Mouse (Mus musculus) midbrain, postnatal 0 days (tissue): ENCODE data around the gene Ugp2. TPM values are rescaled to one million over a fixed set of nuclear protein-coding genes. Genes with fewer than 3 reads are reported as not detected.
A peak's percentile ranks its signal among the peaks of the same experiment; 100 is the strongest.

Experiments
- ATAC-seq: fragments of 200-750 bp; cut with Nextera tagmentation; 2 replicates; pipeline ENCODE4 v1.8.0; 2017; ENCODE audit warnings: moderate number of reproducible peaks, mild to moderate bottlenecking, moderate TSS enrichment, moderate library complexity; ENCODE audit not compliant: low FRiP score
- DNase-seq: peaks from one replicate; pipeline ENCODE4 v3.0.0-alpha.2; 2015; ENCODE audit warnings: low spot score
- H3K27ac ChIP-seq: fragments of 300-500 bp; sonication (generic); 2 replicates; pipeline ENCODE4 v1.5.1; 2014; ENCODE audit warnings: low read depth, mild to moderate bottlenecking, low read length, mixed read lengths
- H3K27me3 ChIP-seq: fragments of 300-500 bp; sonication (generic); 2 replicates; pipeline ENCODE4 v1.6.1; 2014; ENCODE audit warnings: low read length, control low read depth, mixed read lengths; ENCODE audit not compliant: insufficient read depth
- H3K36me3 ChIP-seq: fragments of 300-500 bp; sonication (generic); 2 replicates; pipeline ENCODE4 v1.6.1; 2014; ENCODE audit warnings: low read length, control low read depth, mixed read lengths; ENCODE audit not compliant: insufficient read depth
- H3K4me1 ChIP-seq: fragments of 300-500 bp; sonication (generic); 2 replicates; pipeline ENCODE4 v1.6.1; 2014; ENCODE audit warnings: mild to moderate bottlenecking, control low read depth, antibody characterized with exemption, low read length, mixed read lengths; ENCODE audit not compliant: insufficient read depth
- H3K4me2 ChIP-seq: fragments of 300-500 bp; sonication (generic); 2 replicates; pipeline ENCODE4 v1.6.1; 2014; ENCODE audit warnings: low read depth, mild to moderate bottlenecking, low read length, mixed read lengths; ENCODE audit not compliant: poor library complexity, severe bottlenecking
- H3K4me3 ChIP-seq: fragments of 300-500 bp; sonication (generic); 2 replicates; pipeline ENCODE4 v1.5.1; 2014; ENCODE audit warnings: low read depth, mild to moderate bottlenecking, low read length, moderate library complexity
- H3K9ac ChIP-seq: fragments of 300-500 bp; sonication (generic); replicated peaks from 2 replicates; pipeline ENCODE4 v1.6.1; 2014; ENCODE audit warnings: mild to moderate bottlenecking, low read length, moderate library complexity, mixed read lengths; ENCODE audit not compliant: poor library complexity, severe bottlenecking
- H3K9me3 ChIP-seq: fragments of 300-500 bp; sonication (generic); 2 replicates; pipeline ENCODE4 v1.6.1; 2016; ENCODE audit warnings: low read length, control low read depth
- CTCF ChIP-seq: IDR thresholded peaks from 2 replicates; pipeline ENCODE4 v1.5.1; 2016; ENCODE audit warnings: antibody characterized with exemption, mild to moderate bottlenecking
- WGBS: fragments of 180-500 bp; shearing (Covaris S2); extraction: QIAGEN DNeasy Blood & Tissue Kit; methylation state at CpG from one replicate; pipeline ENCODE4 v1.1.7; 2014; 5-methylcytosine and 5-hydroxymethylcytosine counted together
- polyA plus RNA-seq: library from polyadenylated mRNA; unstranded; fragments of >200 nt; fragmentation: Nextera tagmentation; extraction: Ambion mirVana; gene quantifications from 2 replicates; pipeline ENCODE4 v1.2.1, GENCODE M21; 2015
- total RNA-seq: library from RNA; depleted of rRNA; stranded (reverse); fragments of >200 nt; gene quantifications from 2 replicates; pipeline ENCODE4 v1.2.3, GENCODE M21; 2014

The Ugp2 gene
- total and polyA plus RNA-seq, 2 experiments from 2014 or later = 44.8 to 58.8 TPM

DNA sequence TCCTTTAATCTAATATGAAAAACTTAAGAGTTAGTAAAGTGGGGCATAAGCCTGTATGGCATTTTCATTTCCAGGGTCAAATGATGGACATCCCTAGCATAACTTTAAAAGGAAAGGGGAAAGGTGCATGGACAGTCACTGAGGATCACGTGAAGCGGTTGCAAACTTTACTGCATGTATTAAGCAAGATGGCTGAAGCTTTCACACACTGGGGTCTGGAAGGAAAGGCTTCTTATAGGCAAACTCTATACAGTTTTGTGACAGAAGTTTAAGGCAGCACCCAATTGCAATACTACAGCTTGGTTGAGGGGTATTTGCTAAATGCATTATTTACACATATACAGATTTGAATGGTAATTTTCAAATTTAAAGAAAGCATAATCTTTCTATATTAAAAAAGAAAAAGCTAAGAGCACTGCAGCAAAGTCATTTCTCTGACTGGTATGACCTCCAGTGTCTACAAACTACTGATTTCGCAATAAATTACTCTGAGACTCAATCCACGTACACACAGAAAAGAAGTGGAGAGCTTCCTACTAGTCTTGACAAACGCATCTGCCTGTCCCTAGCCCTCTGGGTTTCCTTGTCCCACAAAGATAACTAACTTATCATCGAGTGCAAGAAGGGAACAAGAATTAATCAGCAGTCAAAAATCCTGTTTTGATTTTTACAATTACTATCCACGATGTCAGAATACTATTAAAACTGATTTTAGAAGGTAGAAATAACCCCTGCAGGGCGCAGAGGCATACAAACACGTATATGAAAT, 1.6 kb downstream of the Ugp2 start:
- no peak for DNase-seq
- WGBS = 17% methylated on average over 9 of the region's 9 CpGs
- Histone ChIP-seq H3K9ac (peak overlapping the region; percentile 83; the same call in 1 of the 2 replicates), H3K4me1 (peaks cover 11% of the 10 kb centered on the region; the same call in 1 of the 2 replicates), H3K36me3 (no peaks in the 10 kb centered on the region), H3K27ac (no peak overlapping the region), H3K27me3 (no peaks in the 10 kb centered on the region), H3K4me3 (peak overlapping the region; percentile 92), H3K4me2 (peak overlapping the region; percentile 66), H3K9me3 (no peaks in the 10 kb centered on the region)
- ATAC-seq = no peak
- TF ChIP-seq CTCF = no peak

GRCm38 (mm10) chr11:21368466-21368865, 2.5 kb downstream of the Ugp2 start:
- 54% methylated on average over 7 of the region's 7 CpGs for WGBS
- H3K9me3 ChIP-seq = no peaks in the 10 kb centered on the region
- no peak for TF ChIP-seq CTCF
- H3K27me3 ChIP-seq = no peaks in the 10 kb centered on the region
- DNase-seq (peak; percentile 16), ATAC-seq (no peak)
- H3K4me3 ChIP-seq = peak overlapping the region; percentile 92
- H3K9ac ChIP-seq = no peak overlapping the region
- no peaks in the 10 kb centered on the region for H3K36me3 ChIP-seq
- H3K4me1 ChIP-seq = peaks cover 11% of the 10 kb centered on the region; the same call in 1 of the 2 replicates
- H3K27ac ChIP-seq = no peak overlapping the region
- peak overlapping the region; percentile 66 for H3K4me2 ChIP-seq

DNA sequence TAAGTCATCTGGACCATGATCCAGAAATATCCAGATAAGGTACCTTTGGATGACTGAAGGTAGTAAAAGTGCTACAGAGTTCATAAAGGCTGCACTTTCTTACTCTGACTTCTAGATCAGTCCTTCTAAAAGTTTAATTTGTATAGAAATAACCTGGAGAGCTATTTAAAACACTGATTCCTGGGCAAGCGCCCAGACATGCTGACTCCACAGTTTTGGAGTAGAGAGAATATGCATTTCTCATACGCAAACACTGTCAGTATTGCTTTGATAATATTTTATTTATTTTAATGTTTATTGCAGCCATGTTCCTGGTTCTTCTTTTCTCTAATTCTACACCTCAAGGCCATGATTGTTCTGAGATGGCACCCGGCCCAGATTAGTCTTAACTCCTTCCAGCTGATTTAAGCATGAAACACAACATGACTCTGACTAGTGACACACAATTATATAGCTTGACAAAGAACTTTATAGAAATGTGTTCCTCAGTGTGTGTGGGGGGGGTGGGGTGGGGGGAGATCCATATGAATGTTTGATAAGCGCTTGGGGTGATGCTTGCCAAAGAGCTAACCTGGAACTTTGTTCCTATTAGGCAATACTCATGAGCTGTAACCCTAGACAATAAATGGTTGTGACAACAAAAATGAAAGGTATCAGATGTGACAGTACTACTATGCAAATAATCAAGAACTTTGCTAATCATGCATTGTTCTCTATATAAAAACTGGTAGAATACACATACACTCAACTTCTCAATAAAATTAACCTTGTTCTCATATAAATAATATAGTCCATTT, 7.7 kb downstream of the Ugp2 start:
- no peak for TF ChIP-seq CTCF
- WGBS = 78% methylated on average over 4 of the region's 4 CpGs
- Histone ChIP-seq H3K9me3 (no peaks in the 10 kb centered on the region), H3K4me3 (no peak overlapping the region), H3K27ac (no peak overlapping the region), H3K4me2 (no peak overlapping the region), H3K9ac (no peak overlapping the region), H3K36me3 (no peaks in the 10 kb centered on the region), H3K4me1 (peaks cover 1% of the 10 kb centered on the region; the same call in 1 of the 2 replicates), H3K27me3 (no peaks in the 10 kb centered on the region)
- DNase-seq (no peak), ATAC-seq (no peak)

GRCm38 (mm10) chr11:21351296-21351695, 19.7 kb downstream of the Ugp2 start:
- TF ChIP-seq CTCF = no peak
- ATAC-seq (no peak), DNase-seq (no peak)
- H3K36me3 ChIP-seq = peaks cover 8% of the 10 kb centered on the region; the same call in 1 of the 2 replicates
- no peak overlapping the region for H3K4me2 ChIP-seq
- H3K4me1 ChIP-seq = no peaks in the 10 kb centered on the region
- 91% methylated on average over 7 of the region's 7 CpGs for WGBS
- no peak overlapping the region for H3K27ac ChIP-seq
- no peak overlapping the region for H3K4me3 ChIP-seq
- H3K27me3 ChIP-seq = no peaks in the 10 kb centered on the region
- no peak overlapping the region for H3K9ac ChIP-seq
- H3K9me3 ChIP-seq = no peaks in the 10 kb centered on the region

GRCm38 (mm10) chr11:21348890-21349289, 22.1 kb downstream of the Ugp2 start:
- DNase-seq (no peak), ATAC-seq (no peak)
- H3K27me3 ChIP-seq = no peaks in the 10 kb centered on the region
- H3K4me3 ChIP-seq = no peak overlapping the region
- H3K9ac ChIP-seq = no peak overlapping the region
- no peak overlapping the region for H3K27ac ChIP-seq
- H3K4me1 ChIP-seq = no peaks in the 10 kb centered on the region
- 91% methylated on average over 2 of the region's 2 CpGs for WGBS
- H3K36me3 ChIP-seq = peaks cover 11% of the 10 kb centered on the region; the same call in 1 of the 2 replicates
- H3K4me2 ChIP-seq = no peak overlapping the region
- no peak for TF ChIP-seq CTCF
- no peaks in the 10 kb centered on the region for H3K9me3 ChIP-seq

- no peak for ATAC-seq
- no peaks in the 10 kb centered on the region for H3K9me3 ChIP-seq
- no peaks in the 10 kb centered on the region for H3K27me3 ChIP-seq
- H3K4me2 ChIP-seq = no peak overlapping the region
- WGBS = 96% methylated on average over 3 of the region's 3 CpGs
- no peak overlapping the region for H3K27ac ChIP-seq
- H3K4me1 ChIP-seq = no peaks in the 10 kb centered on the region
- H3K9ac ChIP-seq = no peak overlapping the region
- no peak overlapping the region for H3K4me3 ChIP-seq
- TF ChIP-seq CTCF = no peak
- DNase-seq = no peak
- H3K36me3 ChIP-seq = peaks cover 3% of the 10 kb centered on the region; the same call in 1 of the 2 replicates
These were observed 25.0 kb downstream of the Ugp2 start for GRCm38 (mm10) chr11:21346020-21346419.
